Mouse (Mus musculus) liver, embryonic 16.5 days (tissue): ENCODE measurements around the gene Zfp606. TPM values are rescaled to one million over a fixed set of nuclear protein-coding genes. Genes with fewer than 3 reads are reported as not detected.
A peak's percentile ranks its signal among the peaks of the same experiment; 100 is the strongest.

Source experiments
- ATAC-seq: fragments of 200-750 bp; cut with Nextera tagmentation; 2 replicates; pipeline ENCODE4 v1.8.0; 2017; ENCODE audit warnings: low read depth, mild to moderate bottlenecking, moderate number of reproducible peaks, moderate library complexity
- H3K27ac ChIP-seq: fragments of 300-500 bp; sonication (generic); 2 replicates; pipeline ENCODE4 v1.5.1; 2014; ENCODE audit warnings: mild to moderate bottlenecking, low read length
- H3K27me3 ChIP-seq: fragments of 300-500 bp; sonication (generic); 2 replicates; pipeline ENCODE4 v1.6.1; 2014; ENCODE audit warnings: low read depth, low read length, mixed read lengths; ENCODE audit not compliant: control insufficient read depth, insufficient read depth
- H3K36me3 ChIP-seq: fragments of 300-500 bp; sonication (generic); 2 replicates; pipeline ENCODE4 v1.6.1; 2014; ENCODE audit warnings: mild to moderate bottlenecking; ENCODE audit not compliant: control insufficient read depth, insufficient read depth
- H3K4me1 ChIP-seq: fragments of 300-500 bp; sonication (generic); 2 replicates; pipeline ENCODE4 v1.6.1; 2014; ENCODE audit warnings: low read depth, low read length, mixed read lengths; ENCODE audit not compliant: control insufficient read depth
- H3K4me2 ChIP-seq: fragments of 300-500 bp; sonication (generic); 2 replicates; pipeline ENCODE4 v1.6.1; 2014; ENCODE audit warnings: low read depth, low read length, mixed read lengths
- H3K4me3 ChIP-seq: fragments of 300-500 bp; sonication (generic); 2 replicates; pipeline ENCODE4 v1.5.1; 2014; ENCODE audit warnings: low read depth, mild to moderate bottlenecking, low read length
- H3K9ac ChIP-seq: fragments of 300-500 bp; sonication (generic); 2 replicates; pipeline ENCODE4 v1.6.1; 2014; ENCODE audit warnings: low read depth, low read length
- H3K9me3 ChIP-seq: fragments of 300-500 bp; sonication (generic); replicated peaks from 2 replicates; pipeline ENCODE4 v1.6.1; 2016; ENCODE audit warnings: low read length; ENCODE audit not compliant: control insufficient read depth
- WGBS: fragments of 180-500 bp; shearing (Covaris S2); extraction: QIAGEN DNeasy Blood & Tissue Kit; methylation state at CpG from one replicate; pipeline ENCODE4 v1.1.7; 2014; ENCODE audit not compliant: insufficient replicate concordance; 5-methylcytosine and 5-hydroxymethylcytosine counted together
- polyA plus RNA-seq: library from polyadenylated mRNA; unstranded; fragments of >200 nt; fragmentation: Nextera tagmentation; extraction: Ambion mirVana; gene quantifications from 2 replicates; pipeline ENCODE4 v1.2.1, GENCODE M21; 2015

The Zfp606 gene
- polyA plus RNA-seq: 3.1 and 3.2 TPM in 2 replicates

DNA sequence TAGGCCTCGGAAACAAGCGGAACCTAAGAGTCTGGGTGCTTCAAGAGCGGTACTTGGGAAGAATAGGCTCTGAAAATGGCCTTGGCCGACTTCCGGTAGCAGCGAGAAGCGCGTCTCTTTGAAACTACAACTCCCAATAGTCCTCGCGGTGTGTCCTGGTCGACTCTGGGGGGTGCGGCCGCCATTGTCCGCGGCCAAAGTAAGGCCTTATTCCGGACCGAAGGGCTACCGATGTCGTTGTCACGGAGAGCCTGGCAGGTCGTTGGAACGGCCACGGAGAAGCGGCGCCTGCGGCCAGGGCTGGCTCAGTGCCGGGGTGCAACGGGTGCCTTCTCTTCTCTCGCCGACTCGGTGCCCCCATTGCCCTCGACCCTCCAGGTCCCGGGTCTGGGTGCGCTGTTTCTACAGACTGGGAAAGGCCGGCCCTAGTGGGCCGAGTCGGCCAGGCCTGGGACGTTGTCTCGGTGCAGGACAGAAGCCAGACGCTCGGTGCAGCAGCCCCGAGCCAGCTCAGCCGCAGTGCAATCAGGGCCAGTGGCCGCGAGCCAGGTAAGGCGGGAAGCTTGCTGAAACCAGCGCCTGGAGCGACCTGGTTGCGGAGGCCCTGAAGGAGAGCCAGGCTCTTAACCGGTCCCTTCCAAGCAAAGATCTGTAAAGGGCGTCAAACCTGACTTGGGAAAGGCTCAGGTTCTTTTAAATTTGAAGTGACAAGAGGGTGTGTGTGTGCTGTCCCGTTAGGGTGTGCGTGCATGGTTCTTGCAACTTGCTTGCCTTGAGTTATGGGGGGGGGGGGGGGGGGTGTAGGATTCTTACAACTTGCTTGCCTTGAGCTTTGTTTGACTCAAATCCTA, at the start of gene Zfp606:
Gene Zfp606, plus strand, starts transcription at position 136 of the 851 bp plus-strand sequence.
- ATAC-seq: peak; percentile 93
- peak within 1 kb of the TSS; percentile 80 for H3K4me3 ChIP-seq
- H3K27me3 ChIP-seq: no peaks in the 10 kb centered on the region
- no peaks in the 10 kb centered on the region for H3K9me3 ChIP-seq
- peaks cover 9% of the 10 kb centered on the region for H3K36me3 ChIP-seq
- H3K4me2 ChIP-seq: peak within 1 kb of the TSS; percentile 55
- under 1% methylated on average over 53 of the region's 53 CpGs for WGBS
- H3K9ac ChIP-seq: peak within 1 kb of the TSS; percentile 75
- peaks cover 4% of the 10 kb centered on the region for H3K4me1 ChIP-seq
- peak within 1 kb of the TSS; percentile 51; the same call in 1 of the 2 replicates for H3K27ac ChIP-seq

DNA sequence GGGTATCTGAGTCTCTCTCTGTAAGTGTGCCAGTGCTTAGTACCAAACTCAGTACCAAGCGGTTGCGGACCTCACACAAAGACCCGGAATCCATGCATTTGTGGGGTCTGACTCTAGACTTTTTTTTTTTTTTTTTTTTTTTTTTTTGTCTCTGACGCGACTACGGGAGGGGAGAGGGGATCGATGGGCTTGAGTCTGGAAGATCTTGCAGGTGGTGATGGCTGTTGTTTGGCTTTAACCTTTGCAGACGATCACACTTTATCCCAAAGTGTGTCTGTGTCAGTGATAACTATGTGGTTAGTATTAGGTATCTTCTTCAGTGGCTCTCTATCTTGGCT, 885 bp downstream of the Zfp606 start:
- peak overlapping the region; percentile 55 for H3K4me2 ChIP-seq
- peaks cover 4% of the 10 kb centered on the region for H3K4me1 ChIP-seq
- H3K9me3 ChIP-seq: no peaks in the 10 kb centered on the region
- H3K36me3 ChIP-seq: peaks cover 15% of the 10 kb centered on the region
- 0% methylated on average over 7 of the region's 8 CpGs for WGBS
- H3K4me3 ChIP-seq: peak overlapping the region; percentile 80
- H3K27me3 ChIP-seq: no peaks in the 10 kb centered on the region
- H3K9ac ChIP-seq: peak overlapping the region; percentile 75
- no peak overlapping the region for H3K27ac ChIP-seq
- no peak for ATAC-seq

DNA sequence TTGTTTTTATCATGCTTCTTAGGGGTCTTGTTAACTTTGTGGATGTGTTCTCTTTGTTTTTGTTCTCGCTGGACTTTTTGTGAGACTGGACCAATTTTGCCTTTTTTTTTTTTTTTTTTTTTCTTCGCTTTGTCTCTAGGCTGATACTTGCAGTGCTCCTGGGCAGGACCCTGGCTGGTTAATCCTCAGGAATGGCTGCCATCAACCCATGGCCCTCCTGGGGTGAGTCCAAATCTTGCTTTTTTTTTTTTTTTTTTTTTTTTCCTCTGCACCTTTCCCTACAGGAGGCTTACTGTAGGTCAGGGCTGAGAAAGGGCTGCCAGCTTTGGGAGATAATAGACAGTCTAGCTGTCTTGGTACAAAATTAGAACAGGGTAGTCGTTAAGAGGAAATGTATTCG, 1.4 kb downstream of the Zfp606 start:
- Histone ChIP-seq H3K4me2 (peak overlapping the region; percentile 55), H3K9ac (no peak overlapping the region; the same call in 1 of the 2 replicates), H3K27ac (no peak overlapping the region), H3K36me3 (peaks cover 20% of the 10 kb centered on the region), H3K4me1 (peaks cover 4% of the 10 kb centered on the region), H3K9me3 (no peaks in the 10 kb centered on the region), H3K4me3 (peak overlapping the region; percentile 80; the same call in 1 of the 2 replicates), H3K27me3 (no peaks in the 10 kb centered on the region)
- 61% methylated on average over 4 of the region's 4 CpGs for WGBS
- ATAC-seq: no peak

DNA sequence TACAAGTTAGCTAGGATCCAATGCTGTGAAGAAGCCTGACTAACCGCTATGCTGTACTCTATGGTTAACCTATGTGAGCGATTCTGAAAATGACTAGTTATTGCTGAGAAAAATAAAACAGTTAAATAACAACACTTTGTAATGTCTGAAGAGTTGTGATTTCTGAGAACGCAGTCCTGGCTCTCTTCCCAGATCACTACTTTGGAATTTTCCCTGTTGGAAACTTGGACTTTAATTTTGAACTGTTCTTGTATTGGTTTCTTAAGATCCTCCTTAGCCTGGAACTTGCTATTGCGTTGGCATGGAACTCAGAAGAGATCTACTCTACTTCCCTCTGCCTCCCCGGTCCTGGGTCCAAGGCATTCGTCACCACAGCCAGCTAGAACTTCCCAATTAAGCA, 5.7 kb downstream of the Zfp606 start:
- no peak overlapping the region for H3K27ac ChIP-seq
- WGBS: 77% methylated on average over 6 of the region's 6 CpGs

DNA sequence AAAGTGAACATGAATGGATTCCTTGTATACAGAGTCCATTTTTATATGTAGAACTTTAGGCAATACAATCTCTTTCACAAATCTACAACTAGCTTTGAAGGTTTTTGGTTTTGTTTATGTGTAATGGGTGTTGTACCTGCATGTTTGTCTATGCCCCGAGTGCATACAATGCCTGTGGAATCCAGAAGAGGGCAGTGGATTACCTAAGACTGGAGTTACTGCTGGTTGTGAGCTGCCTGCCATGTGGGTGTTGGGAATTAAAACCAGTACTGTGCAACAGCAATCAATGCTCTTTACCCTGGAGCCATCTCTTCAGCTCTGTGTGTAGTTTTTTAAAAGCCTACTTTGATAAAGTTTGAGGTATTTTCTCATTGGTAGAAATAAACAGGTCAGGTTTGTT, 7.9 kb downstream of the Zfp606 start:
- Histone ChIP-seq H3K36me3 (peaks cover 56% of the 10 kb centered on the region), H3K4me2 (no peak overlapping the region), H3K4me3 (no peak overlapping the region), H3K27ac (no peak overlapping the region), H3K27me3 (no peaks in the 10 kb centered on the region), H3K9ac (no peak overlapping the region), H3K9me3 (no peaks in the 10 kb centered on the region), H3K4me1 (no peaks in the 10 kb centered on the region)
- WGBS: 59% methylated on average over 1 of the region's 1 CpGs
- no peak for ATAC-seq

More for the DNA sequence above, 5.7 kb downstream of the Zfp606 start:
- Histone ChIP-seq H3K4me2 (no peak overlapping the region), H3K27me3 (no peaks in the 10 kb centered on the region), H3K9ac (no peak overlapping the region), H3K4me1 (peaks cover 4% of the 10 kb centered on the region; the same call in 1 of the 2 replicates), H3K9me3 (no peaks in the 10 kb centered on the region), H3K4me3 (no peak overlapping the region), H3K36me3 (peaks cover 41% of the 10 kb centered on the region)
- ATAC-seq: no peak

DNA sequence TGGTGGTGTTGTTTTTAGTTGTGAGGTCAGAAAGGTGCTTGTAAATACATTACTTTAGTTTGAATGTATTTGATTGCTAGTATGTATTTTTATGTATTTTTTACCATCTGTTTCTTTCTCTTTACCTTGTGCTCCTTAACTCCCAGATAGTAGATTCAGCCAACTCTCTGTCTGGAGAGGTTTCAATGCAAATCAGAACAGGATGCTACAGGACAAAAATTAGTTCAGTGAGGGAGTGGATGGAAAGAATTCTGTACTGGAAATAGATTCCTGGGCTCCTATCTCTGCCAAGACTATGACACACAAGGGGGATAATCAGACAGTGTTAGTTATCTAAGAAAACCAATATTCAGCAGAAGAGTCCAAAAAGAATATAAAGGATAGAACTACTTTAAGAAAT, 8.6 kb downstream of the Zfp606 start:
- no peak for ATAC-seq

DNA sequence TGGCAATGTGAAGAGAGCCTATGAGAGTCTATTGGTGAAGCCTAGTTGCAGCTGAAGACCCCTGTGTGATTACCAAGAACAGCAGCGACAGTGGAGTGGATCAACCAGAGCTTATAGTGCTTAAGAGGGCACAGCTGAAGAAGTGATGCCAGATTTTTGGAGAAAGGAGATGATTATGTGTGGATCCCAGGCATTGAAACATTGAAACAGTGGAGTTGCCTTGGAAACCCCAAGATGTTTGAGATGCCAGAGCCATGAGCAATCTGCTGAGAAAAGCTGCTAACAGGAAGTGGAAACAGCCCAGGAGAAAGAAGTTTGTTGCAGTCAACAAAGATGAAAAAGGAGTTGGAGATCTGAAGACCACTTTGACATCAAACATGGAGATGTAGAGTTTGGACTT, 32.8 kb downstream of the Zfp606 start:
- no peaks in the 10 kb centered on the region for H3K36me3 ChIP-seq
- no peaks in the 10 kb centered on the region for H3K27me3 ChIP-seq
- H3K9ac ChIP-seq: no peak overlapping the region
- ATAC-seq: no peak
- H3K4me2 ChIP-seq: no peak overlapping the region
- H3K4me1 ChIP-seq: no peaks in the 10 kb centered on the region
- H3K9me3 ChIP-seq: no peaks in the 10 kb centered on the region; the same call in 1 of the 2 replicates
- WGBS: 36% methylated on average over 1 of the region's 1 CpGs
- no peak overlapping the region for H3K4me3 ChIP-seq
- H3K27ac ChIP-seq: no peak overlapping the region

More for the DNA sequence above, 8.6 kb downstream of the Zfp606 start:
- Histone ChIP-seq H3K27ac (no peak overlapping the region), H3K4me2 (no peak overlapping the region), H3K9me3 (no peaks in the 10 kb centered on the region), H3K9ac (no peak overlapping the region), H3K4me3 (no peak overlapping the region), H3K4me1 (no peaks in the 10 kb centered on the region), H3K27me3 (no peaks in the 10 kb centered on the region), H3K36me3 (peaks cover 61% of the 10 kb centered on the region)

DNA sequence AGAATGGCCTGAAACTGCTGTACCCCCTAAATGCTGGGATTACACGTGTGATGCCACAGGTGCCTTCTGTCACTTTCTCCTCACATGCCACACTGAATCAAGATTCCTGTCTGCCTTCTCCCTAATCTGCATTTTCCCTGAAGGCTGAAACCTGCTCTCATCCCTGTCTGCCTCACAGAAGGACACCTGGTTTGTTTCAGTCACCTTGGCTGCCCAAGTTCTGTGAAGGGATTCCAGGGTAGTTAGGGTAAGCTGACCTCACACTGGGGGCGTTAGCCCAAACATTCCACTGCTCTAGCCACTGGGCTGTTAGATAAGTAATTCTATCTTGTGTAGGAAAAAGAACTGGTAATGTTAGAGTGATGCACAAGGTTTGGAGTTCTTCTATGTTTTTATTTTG, 34.1 kb downstream of the Zfp606 start, which contains the start of gene 2900092C05Rik:
Gene 2900092C05Rik, plus strand, starts transcription at position 301 of the 400 bp plus-strand sequence.
- ATAC-seq: no peak
- Histone ChIP-seq H3K4me2 (no peak within 1 kb of the TSS), H3K4me1 (no peaks in the 10 kb centered on the region), H3K27me3 (no peaks in the 10 kb centered on the region), H3K9me3 (no peaks in the 10 kb centered on the region), H3K27ac (no peak within 1 kb of the TSS), H3K4me3 (no peak within 1 kb of the TSS), H3K36me3 (no peaks in the 10 kb centered on the region), H3K9ac (no peak within 1 kb of the TSS)
- WGBS: 38% methylated on average over 2 of the region's 2 CpGs
